8 mouse cellular contexts compared by ENCODE assay signal in the genomic region with DNA sequence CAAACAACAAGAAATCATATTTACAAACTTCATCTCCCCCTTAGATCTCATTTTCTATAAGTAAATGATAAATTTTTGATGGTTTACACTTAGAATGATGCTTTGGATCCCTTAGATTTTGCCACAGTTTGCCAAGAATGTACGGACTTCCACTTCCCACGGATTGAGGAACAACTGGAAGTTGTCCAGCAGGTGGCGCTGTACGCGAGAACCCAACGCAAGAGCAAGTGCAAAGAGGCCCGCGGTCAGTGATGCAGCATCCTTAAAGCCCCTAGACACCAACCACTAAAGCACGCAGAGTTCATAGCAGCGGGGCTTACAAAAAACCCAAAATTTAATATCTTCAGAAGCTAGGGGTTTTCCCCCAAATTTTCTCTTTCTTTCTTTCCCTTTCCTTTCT. TPM values are rescaled to one million over a fixed set of nuclear protein-coding genes. Genes with fewer than 3 reads are reported as not detected.
A peak's percentile ranks its signal among the peaks of the same experiment; 100 is the strongest.
DNase-seq lines count a peak whose midpoint lies in the region; ATAC-seq lines count a peak whose summit lies in the region.

No protein-coding gene starts in this region.

- peak; percentile 75 for DNase-seq in gastrocnemius, adult 18-20 months (ENCODE audit: low spot score)
- no peak for DNase-seq in gastrocnemius, postnatal 25 days
- DNase-seq in adrenal gland, postnatal 10 days = peak; percentile 84
- peak; percentile 91 for DNase-seq in embryo, embryonic 11 days
- peak; percentile 69 to 88 for DNase-seq in left cerebral cortex, postnatal 10 days (ENCODE audit: extremely low spot score in 1 of 2, low spot score in 2 of 2)
- DNase-seq in naive thymus-derived CD4-positive, alpha-beta T cell, adult 2 months (ENCODE audit: low read depth) = peak; percentile 82
- DNase-seq in telencephalon, adult 2 months (ENCODE audit: low read depth, low spot score) = peak; percentile 59

- intact Hi-C loops in left cerebral cortex, postnatal 10 days (cut with DNase I) = loop anchor here (5.0 to 10.0 kb wide), 2 partner anchors 132 to 409 kb away; no protein-coding TSS in a partner anchor

- peak; percentile 85 to 87 for ATAC-seq in hematopoietic stem cell, adult 5-6 weeks (replicated peaks in 1 of 2; ENCODE audit: insufficient read depth in 1 of 2, low FRiP score in 2 of 2, low TSS enrichment in 1 of 2, low read depth in 1 of 2, poor library complexity in 2 of 2, severe bottlenecking in 2 of 2)

RNA-seq across cellular contexts. Expression of a gene that starts 16.0 kb away (rescaled TPM):
- 1 to 10 TPM; 7.2 to 8.4 TPM for total RNA-seq in gastrocnemius, adult 18-20 months (2021)
- 1 to 10 TPM; 9.0 to 9.4 TPM for total RNA-seq in gastrocnemius, postnatal 25 days (2021)
- 10 to 100 TPM; 17.5 to 19.7 TPM for total RNA-seq in adrenal gland, postnatal 10 days (2021)
- total RNA-seq in hematopoietic stem cell, adult 5-6 weeks (2017) = 26.1 and 53.5 TPM in 2 replicates
- 10 to 100 TPM; 40.0 to 44.8 TPM for total RNA-seq in left cerebral cortex, postnatal 10 days (2021)

RNA-seq across cellular contexts. Expression of a gene that starts 16.3 kb away (rescaled TPM):
- under 1 TPM in 1 of 2 experiments, not detected in 1; 0.11 TPM for total RNA-seq in gastrocnemius, adult 18-20 months (2021)
- under 1 TPM; 0.74 to 0.78 TPM for total RNA-seq in gastrocnemius, postnatal 25 days (2021)
- total RNA-seq in adrenal gland, postnatal 10 days (2021) = 10 to 100 TPM; 11.1 to 12.1 TPM
- total RNA-seq in hematopoietic stem cell, adult 5-6 weeks (2017) = 112 and 143 TPM in 2 replicates
- 1 to 10 TPM; 4.1 to 4.9 TPM for total RNA-seq in left cerebral cortex, postnatal 10 days (2021)

RNA-seq across cellular contexts. Expression of a gene that starts 34.1 kb away (rescaled TPM):
- not detected for total RNA-seq in gastrocnemius, adult 18-20 months (2021)
- not detected for total RNA-seq in gastrocnemius, postnatal 25 days (2021)
- under 1 TPM in 1 of 2 experiments, not detected in 1; 0.27 TPM for total RNA-seq in adrenal gland, postnatal 10 days (2021)
- total RNA-seq in hematopoietic stem cell, adult 5-6 weeks (2017) = 2.6 TPM in 1 of 2 replicates, not detected in the other
- total RNA-seq in left cerebral cortex, postnatal 10 days (2021) = under 1 TPM in 1 of 2 experiments, not detected in 1; 0.15 TPM

RNA-seq across cellular contexts. Expression of a gene that starts 59.7 kb away (rescaled TPM):
- total RNA-seq in gastrocnemius, adult 18-20 months (2021) = 1 to 10 TPM; 2.6 to 3.5 TPM
- total RNA-seq in gastrocnemius, postnatal 25 days (2021) = 1 to 10 TPM; 3.8 to 5.8 TPM
- under 1 TPM; 0.18 to 0.42 TPM for total RNA-seq in adrenal gland, postnatal 10 days (2021)
- not detected in 2 replicates for total RNA-seq in hematopoietic stem cell, adult 5-6 weeks (2017)
- total RNA-seq in left cerebral cortex, postnatal 10 days (2021) = not detected
